Mouse (Mus musculus): ENCODE results near the gene Lama1. TPM values are rescaled to one million over a fixed set of nuclear protein-coding genes. Genes with fewer than 3 reads are reported as not detected.

The Lama1 gene
- total RNA-seq (2014; rRNA removed; ENCODE audit: low replicate concordance) (0.11 and 0.39 TPM in 2 replicates), polyA plus RNA-seq (2015; fragmentation: Nextera tagmentation; extraction: Ambion mirVana) (0.01 and 0.03 TPM in 2 replicates)

GRCm38 (mm10) chr17:67696694-67697386 lies at the start of gene Lama1:
TSS of gene Lama1 (plus strand) at chr17:67697259.
- ATAC-seq (ENCODE audit: insufficient read depth, low read depth) (peak; percentile 97), DNase-seq (ENCODE audit: low spot score) (peak; percentile 67)
- TF ChIP-seq EP300 (IDR thresholded peaks at IDR 0.05; ENCODE audit: low read depth) (no peak), CTCF (IDR thresholded peaks at IDR 0.05; ENCODE audit: low read depth) (peak; percentile 68)
- Histone ChIP-seq H3K36me3 (replicated peaks; ENCODE audit: control insufficient read depth, insufficient read depth, low read length) (no peaks in the 10 kb centered on the region), H3K4me1 (ENCODE audit: control insufficient read depth, insufficient read depth) (peaks cover 9% of the 10 kb centered on the region; the same call in 1 of the 2 replicates), H3K4me3 (ENCODE audit: low read depth, low read length) (peak within 1 kb of the TSS; percentile 59), H3K9me3 (replicated peaks; ENCODE audit: control insufficient read depth, low read length) (no peaks in the 10 kb centered on the region), H3K9ac (replicated peaks; ENCODE audit: low read depth, low read length) (no peak within 1 kb of the TSS; the same call in 1 of the 2 replicates), H3K27me3 (ENCODE audit: control insufficient read depth, insufficient read depth, low read length) (peaks cover 35% of the 10 kb centered on the region), H3K4me2 (ENCODE audit: low read depth, low read length) (peak within 1 kb of the TSS; percentile 96), H3K27ac (ENCODE audit: low read depth) (no peak within 1 kb of the TSS)
- 2% methylated on average over 32 of the region's 32 CpGs for WGBS

DNA sequence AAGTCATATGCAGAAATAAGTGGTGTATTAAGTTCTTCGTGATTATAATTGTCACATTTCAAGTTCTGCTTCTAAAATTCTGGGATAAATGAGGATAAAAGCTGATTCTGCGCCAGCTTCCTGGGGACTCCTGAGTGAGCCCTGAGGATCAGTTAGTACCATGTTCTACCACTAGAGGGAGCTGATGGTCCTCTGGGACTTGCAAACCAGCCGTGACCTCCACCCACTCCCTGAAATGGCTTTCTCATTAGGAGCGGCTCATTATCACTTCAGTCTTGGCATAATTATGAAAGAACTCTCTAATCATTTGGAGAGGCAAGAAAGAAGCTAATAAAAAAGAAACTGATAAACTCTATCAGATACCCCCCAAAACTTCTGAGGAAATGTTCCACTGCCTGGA lies 45.6 kb upstream of the Lama1 start:
- 14% methylated on average over 4 of the region's 4 CpGs for WGBS
- no peak overlapping the region for H3K4me3 ChIP-seq (ENCODE audit: low read depth, low read length)
- no peak overlapping the region for H3K4me2 ChIP-seq (ENCODE audit: low read depth, low read length)
- H3K9me3 ChIP-seq (replicated peaks; ENCODE audit: control insufficient read depth, low read length), result no peaks in the 10 kb centered on the region
- no peak for TF ChIP-seq EP300 (IDR thresholded peaks at IDR 0.05; ENCODE audit: low read depth)
- TF ChIP-seq CTCF (IDR thresholded peaks at IDR 0.05; ENCODE audit: low read depth), result peak; percentile 82
- H3K9ac ChIP-seq (replicated peaks; ENCODE audit: low read depth, low read length), result no peak overlapping the region
- H3K36me3 ChIP-seq (replicated peaks; ENCODE audit: control insufficient read depth, insufficient read depth, low read length), result no peaks in the 10 kb centered on the region
- no peaks in the 10 kb centered on the region for H3K4me1 ChIP-seq (ENCODE audit: control insufficient read depth, insufficient read depth)
- no peaks in the 10 kb centered on the region for H3K27me3 ChIP-seq (ENCODE audit: control insufficient read depth, insufficient read depth, low read length)
- no peak overlapping the region for H3K27ac ChIP-seq (ENCODE audit: low read depth)
- ATAC-seq (ENCODE audit: insufficient read depth, low read depth), result no peak
- DNase-seq (ENCODE audit: low spot score), result peak; percentile 65

DNA sequence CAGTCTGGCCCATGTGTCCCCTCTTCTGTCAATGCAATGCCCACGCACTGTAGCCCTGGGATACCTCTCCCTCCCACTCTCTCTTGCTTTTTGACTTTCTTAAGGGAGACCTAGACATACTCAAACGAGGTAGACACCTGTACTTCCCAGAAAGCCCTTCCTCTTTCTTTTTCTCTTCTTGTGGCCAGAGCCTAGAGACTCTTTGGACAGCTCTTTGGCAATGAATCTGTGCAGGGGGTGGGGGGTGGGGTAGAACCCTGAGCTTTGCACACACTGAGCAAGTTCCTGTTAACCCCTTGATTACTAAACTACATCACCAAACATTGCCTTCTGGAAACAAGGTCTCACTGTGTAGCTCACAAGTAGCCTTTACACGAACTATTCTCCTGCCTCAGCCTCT lies 32.8 kb upstream of the Lama1 start:
- Histone ChIP-seq H3K36me3 (replicated peaks; ENCODE audit: control insufficient read depth, insufficient read depth, low read length) (no peaks in the 10 kb centered on the region), H3K9me3 (replicated peaks; ENCODE audit: control insufficient read depth, low read length) (no peaks in the 10 kb centered on the region), H3K27ac (ENCODE audit: low read depth) (no peak overlapping the region), H3K4me2 (ENCODE audit: low read depth, low read length) (no peak overlapping the region), H3K4me1 (ENCODE audit: control insufficient read depth, insufficient read depth) (no peaks in the 10 kb centered on the region), H3K9ac (replicated peaks; ENCODE audit: low read depth, low read length) (no peak overlapping the region), H3K27me3 (ENCODE audit: control insufficient read depth, insufficient read depth, low read length) (no peaks in the 10 kb centered on the region), H3K4me3 (ENCODE audit: low read depth, low read length) (no peak overlapping the region)
- DNase-seq (ENCODE audit: low spot score) (no peak), ATAC-seq (ENCODE audit: insufficient read depth, low read depth) (no peak)
- TF ChIP-seq CTCF (IDR thresholded peaks at IDR 0.05; ENCODE audit: low read depth) (no peak), EP300 (IDR thresholded peaks at IDR 0.05; ENCODE audit: low read depth) (no peak)
- WGBS, result 67% methylated on average over 3 of the region's 3 CpGs

- Histone ChIP-seq H3K4me2 (ENCODE audit: low read depth, low read length) (no peak overlapping the region), H3K36me3 (replicated peaks; ENCODE audit: control insufficient read depth, insufficient read depth, low read length) (no peaks in the 10 kb centered on the region), H3K27ac (ENCODE audit: low read depth) (no peak overlapping the region), H3K9me3 (replicated peaks; ENCODE audit: control insufficient read depth, low read length) (no peaks in the 10 kb centered on the region), H3K27me3 (ENCODE audit: control insufficient read depth, insufficient read depth, low read length) (no peaks in the 10 kb centered on the region), H3K4me3 (ENCODE audit: low read depth, low read length) (no peak overlapping the region), H3K9ac (replicated peaks; ENCODE audit: low read depth, low read length) (no peak overlapping the region), H3K4me1 (ENCODE audit: control insufficient read depth, insufficient read depth) (no peaks in the 10 kb centered on the region)
- 40% methylated on average over 5 of the region's 5 CpGs for WGBS
- TF ChIP-seq EP300 (IDR thresholded peaks at IDR 0.05; ENCODE audit: low read depth), result no peak
- TF ChIP-seq CTCF (IDR thresholded peaks at IDR 0.05; ENCODE audit: low read depth), result no peak
- ATAC-seq (ENCODE audit: insufficient read depth, low read depth), result no peak
- DNase-seq (ENCODE audit: low spot score), result no peak
These were observed 30.1 kb upstream of the Lama1 start for GRCm38 (mm10) chr17:67666981-67667380.

GRCm38 (mm10) chr17:67667981-67668380 lies 29.1 kb upstream of the Lama1 start:
- Histone ChIP-seq H3K27me3 (ENCODE audit: control insufficient read depth, insufficient read depth, low read length) (no peaks in the 10 kb centered on the region), H3K9ac (replicated peaks; ENCODE audit: low read depth, low read length) (no peak overlapping the region), H3K27ac (ENCODE audit: low read depth) (no peak overlapping the region), H3K4me1 (ENCODE audit: control insufficient read depth, insufficient read depth) (no peaks in the 10 kb centered on the region), H3K36me3 (replicated peaks; ENCODE audit: control insufficient read depth, insufficient read depth, low read length) (no peaks in the 10 kb centered on the region), H3K9me3 (replicated peaks; ENCODE audit: control insufficient read depth, low read length) (no peaks in the 10 kb centered on the region), H3K4me3 (ENCODE audit: low read depth, low read length) (no peak overlapping the region), H3K4me2 (ENCODE audit: low read depth, low read length) (no peak overlapping the region)
- peak; percentile 91 for TF ChIP-seq CTCF (IDR thresholded peaks at IDR 0.05; ENCODE audit: low read depth)
- TF ChIP-seq EP300 (IDR thresholded peaks at IDR 0.05; ENCODE audit: low read depth), result no peak
- ATAC-seq (ENCODE audit: insufficient read depth, low read depth) (peak; percentile 20; the same call in 1 of the 2 replicates), DNase-seq (ENCODE audit: low spot score) (peak; percentile 64)
- WGBS, result 13% methylated on average over 3 of the region's 3 CpGs
